Mouse (Mus musculus) CH12.LX (cell line): ENCODE data around the gene Tmem165.

Source experiments
- CTCF ChIP-seq, 2 experiments: IDR thresholded peaks in 1 of 2; conservative IDR thresholded peaks in 1 of 2; 2 replicates each; pipeline ENCODE4 v1.5.1; 2011 to 2012; ENCODE audit warnings: low read depth in 2 of 2, low read length in 2 of 2, improper control_type of control experiment in 1 of 2, inconsistent platforms in 1 of 2, mild to moderate bottlenecking in 1 of 2, moderate library complexity in 1 of 2
- JUN ChIP-seq: IDR thresholded peaks from 2 replicates; pipeline ENCODE4 v1.6.1; 2011; ENCODE audit warnings: low read depth, mild to moderate bottlenecking, low read length, improper control_type of control experiment, moderate library complexity; ENCODE audit not compliant: insufficient read depth
- POLR2A ChIP-seq: IDR thresholded peaks from 2 replicates; pipeline ENCODE4 v1.6.1; 2011; ENCODE audit warnings: low read depth, mild to moderate bottlenecking, improper control_type of control experiment, low read length
- TBP ChIP-seq: conservative IDR thresholded peaks from 2 replicates; pipeline ENCODE4 v1.6.1; 2011; ENCODE audit warnings: low read depth, low read length, improper control_type of control experiment
- USF2 ChIP-seq: conservative IDR thresholded peaks from 2 replicates; pipeline ENCODE4 v1.6.1; 2011; ENCODE audit warnings: low read depth, low read length, improper control_type of control experiment
- ZKSCAN1 ChIP-seq: IDR thresholded peaks from 2 replicates; pipeline ENCODE4 v1.6.1; 2012; ENCODE audit warnings: low read depth, inconsistent platforms, low read length, improper control_type of control experiment, borderline replicate concordance

DNA sequence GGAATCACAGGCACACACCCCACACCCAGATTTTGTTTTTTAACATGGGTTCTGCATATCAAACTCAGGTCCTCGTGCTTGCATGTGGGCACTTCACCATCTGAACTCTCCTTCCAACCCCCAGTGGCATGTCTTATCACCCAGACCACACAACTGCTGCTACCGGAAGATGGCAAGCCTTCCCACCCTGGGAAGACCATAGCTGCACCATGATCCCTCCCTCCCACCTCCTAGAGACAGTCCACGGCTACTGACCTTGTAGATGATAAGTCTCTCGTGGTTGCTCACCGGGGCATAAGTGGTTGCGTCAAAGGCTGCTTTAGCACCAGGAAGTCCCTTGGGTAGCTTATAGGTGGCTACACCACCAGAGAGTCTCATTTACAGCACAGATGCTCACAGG lies 22.2 kb upstream of the Tmem165 start:
- no peak for TF ChIP-seq CTCF (conservative IDR thresholded peaks at IDR 0.05 in 1 of 2, IDR thresholded peaks at IDR 0.05 in 1 of 2; ENCODE audit: low read depth in 2 of 2, low read length in 2 of 2)
- TF ChIP-seq ZKSCAN1, result no peak
- no peak for TF ChIP-seq POLR2A
- no peak for TF ChIP-seq USF2
- no peak for TF ChIP-seq TBP
- TF ChIP-seq JUN, result no peak
